Comparison of ENCODE assay signal across 14 mouse cellular contexts in the genomic region with DNA sequence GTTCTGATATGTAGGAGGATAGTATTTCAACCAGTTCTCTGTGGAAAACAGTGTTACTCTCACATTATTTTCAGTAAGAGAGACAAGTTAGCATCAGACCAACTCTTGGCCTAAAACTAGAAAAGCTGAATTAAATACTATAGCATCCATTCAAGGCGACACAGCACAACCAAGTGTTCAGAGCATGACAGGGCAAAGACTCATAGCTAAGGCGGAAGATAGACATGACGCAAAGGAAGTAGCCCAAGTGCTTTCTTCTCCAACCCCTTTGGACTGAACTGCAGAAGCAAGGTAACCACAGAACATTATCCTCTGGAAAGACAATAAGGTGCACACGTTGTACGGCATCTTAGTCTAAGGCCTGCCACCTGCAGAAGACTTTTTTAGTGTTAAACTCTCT.
DNase-seq lines count a peak whose midpoint lies in the region; ATAC-seq and TF ChIP-seq lines count a peak whose summit lies in the region.
"Had no signal": no experiment of that assay in that cellular context is flagged by ENCODE, and none has a peak within 500 bp of the region (broad histone marks: within the 10 kb centered on the region; RNA-seq: fewer than 3 reads in every experiment).

No protein-coding gene starts in this region.

- TF ChIP-seq CTCF in lung, postnatal 0 days (IDR thresholded peaks at IDR 0.05): no peak; the same call in 1 of the 2 replicates
- TF ChIP-seq CTCF in CH12.LX (conservative IDR thresholded peaks at IDR 0.05 in 1 of 2, IDR thresholded peaks at IDR 0.05 in 1 of 2; ENCODE audit: low read depth in 2 of 2, low read length in 2 of 2): peak in 1 of 2 experiments; percentile 57; a peak in 2 of 4 replicates

- no peak overlapping the region for H3K4me2 ChIP-seq in lung, postnatal 0 days (replicated peaks; ENCODE audit: low read depth, low read length)
- no peak overlapping the region for H3K4me2 ChIP-seq in CH12.LX (ENCODE audit: insufficient read depth, low read depth, poor library complexity, severe bottlenecking)
- H3K4me2 ChIP-seq: kidney, embryonic 15.5 days; lung, embryonic 14.5 days had no signal

- no peak overlapping the region for H3K27ac ChIP-seq in lung, postnatal 0 days (ENCODE audit: low read length)
- H3K27ac ChIP-seq in CH12.LX (ENCODE audit: insufficient read depth, low read depth): no peak overlapping the region
- H3K27ac ChIP-seq: kidney, embryonic 15.5 days had no signal

- TF ChIP-seq POLR2A in CH12.LX (IDR thresholded peaks at IDR 0.05; ENCODE audit: low read depth, low read length): no peak

- no peaks in the 10 kb centered on the region for H3K27me3 ChIP-seq in lung, postnatal 0 days (replicated peaks; ENCODE audit: insufficient read depth, low read length)
- no peaks in the 10 kb centered on the region for H3K27me3 ChIP-seq in CH12.LX (replicated peaks)
- H3K27me3 ChIP-seq: kidney, embryonic 15.5 days had no signal

- peak; percentile 61 for TF ChIP-seq RAD21 in CH12.LX (IDR thresholded peaks at IDR 0.05; ENCODE audit: low read depth, low read length)

- no peaks in the 10 kb centered on the region for H3K9me3 ChIP-seq in lung, postnatal 0 days (ENCODE audit: low read length)
- H3K9me3 ChIP-seq in CH12.LX (replicated peaks; ENCODE audit: low read length): no peaks in the 10 kb centered on the region
- H3K9me3 ChIP-seq: kidney, embryonic 15.5 days had no signal

- H3K4me3 ChIP-seq in lung, postnatal 0 days (ENCODE audit: low read depth, low read length): no peak overlapping the region
- no peak overlapping the region for H3K4me3 ChIP-seq in CH12.LX (replicated peaks in 1 of 3; ENCODE audit: low read depth in 2 of 3, low read length in 2 of 3, poor library complexity in 1 of 3)
- H3K4me3 ChIP-seq: kidney, embryonic 15.5 days; myocyte had no signal

- DNase-seq in frontal cortex, postnatal 14 days (ENCODE audit: low spot score in 2 of 2): no peak
- peak; percentile 5 for DNase-seq in lung, postnatal 0 days (ENCODE audit: low spot score)
- no peak for DNase-seq in lung, postnatal 14 days
- no peak for DNase-seq in CH12.LX (ENCODE audit: extremely low read depth)
- DNase-seq in naive thymus-derived CD4-positive, alpha-beta T cell, adult 2 months (ENCODE audit: low read depth): peak; percentile 84
- DNase-seq in gastrocnemius, postnatal 25 days: no peak
- no peak for DNase-seq in heart, adult 18-20 months
- DNase-seq: B cell, adult 2 months; gastrocnemius, postnatal 10 days; heart, postnatal 36 days; lung, embryonic 14.5 days had no signal

- H3K9ac ChIP-seq in lung, postnatal 0 days (replicated peaks; ENCODE audit: low read depth): no peak overlapping the region
- H3K9ac ChIP-seq in CH12.LX (ENCODE audit: insufficient read depth, low read depth): no peak overlapping the region
- H3K9ac ChIP-seq: kidney, embryonic 15.5 days; lung, embryonic 14.5 days had no signal

- no peaks in the 10 kb centered on the region for H3K36me3 ChIP-seq in lung, postnatal 0 days (ENCODE audit: insufficient read depth, low read length)
- H3K36me3 ChIP-seq in CH12.LX (replicated peaks in 1 of 2; ENCODE audit: control insufficient read depth in 1 of 2, insufficient read depth in 1 of 2, low read length in 1 of 2): peaks cover 4 to 14% of the 10 kb centered on the region in 2 experiments
- H3K36me3 ChIP-seq: kidney, embryonic 15.5 days had no signal

- H3K79me2 ChIP-seq in CH12.LX (replicated peaks; ENCODE audit: control insufficient read depth, extremely low read depth, insufficient read depth, poor library complexity, severe bottlenecking): peaks cover 5% of the 10 kb centered on the region

- in situ Hi-C loops in CH12.LX (cut with MboI; ENCODE audit: low pct_ligation_motif_present, low pct_unique_long_range_greater_than_20kb, low sequenced_read_pairs): loop anchor here (5.0 kb wide), 1 partner anchor 212 kb away; no protein-coding TSS in a partner anchor

- H3K4me1 ChIP-seq in lung, postnatal 0 days (ENCODE audit: insufficient read depth, low read depth, low read length): no peaks in the 10 kb centered on the region
- peaks cover 3 to 35% of the 10 kb centered on the region in 2 experiments for H3K4me1 ChIP-seq in CH12.LX (ENCODE audit: control insufficient read depth in 1 of 2, insufficient read depth in 2 of 2)
- H3K4me1 ChIP-seq: kidney, embryonic 15.5 days had no signal

- dilution Hi-C loops in CH12.LX (cut with MboI; ENCODE audit: extremely low pct_ligation_motif_present, extremely low pct_unique_long_range_greater_than_20kb, low sequenced_read_pairs): no loop called here

- ATAC-seq in frontal cortex, adult (ENCODE audit: low TSS enrichment): peak; percentile 80
- ATAC-seq in lung, postnatal 0 days: no peak

- TF ChIP-seq EP300 in lung, postnatal 0 days (IDR thresholded peaks at IDR 0.05): no peak
- no peak for TF ChIP-seq EP300 in CH12.LX (IDR thresholded peaks at IDR 0.05; ENCODE audit: low read length)

- 83% methylated on average over 5 of the region's 5 CpGs for WGBS in lung, postnatal 0 days

TF ChIP-seq in CH12.LX, 34 proteins besides CTCF, POLR2A, EP300 and RAD21:
- TF ChIP-seq SMC3 (IDR thresholded peaks at IDR 0.05; ENCODE audit: low read depth, low read length) (peak; percentile 49), MYC (IDR thresholded peaks at IDR 0.05; ENCODE audit: low read depth, low read length) (no peak)

Comparison
In these comparisons a context has a peak if more than half of its experiments do, and no peak if none do; other contexts are left out.
1. DNase-seq: peak in lung, postnatal 0 days (single experiment) and naive thymus-derived CD4-positive, alpha-beta T cell, adult 2 months (single experiment); none in frontal cortex, postnatal 14 days (0 of 2), lung, postnatal 14 days (single experiment), CH12.LX (single experiment), gastrocnemius, postnatal 25 days (single experiment) and heart, adult 18-20 months (0 of 2).